Mouse (Mus musculus): Measurements from ENCODE around the gene Olfr750. TPM values are rescaled to one million over a fixed set of nuclear protein-coding genes. Genes with fewer than 3 reads are reported as not detected.

The Olfr750 gene
- polyA plus RNA-seq, 1 experiment from 2014 or later: 0.03 TPM

GRCm38 (mm10) chr14:51051941-51052340, 22.3 kb downstream of the Olfr750 start:
- Histone ChIP-seq H3K4me3 (replicated peaks) (no peak overlapping the region), H3K9me3 (no peaks in the 10 kb centered on the region), H3K4me2 (replicated peaks) (no peak overlapping the region), H3K27me3 (no peaks in the 10 kb centered on the region), H3K9ac (replicated peaks) (no peak overlapping the region), H3K4me1 (replicated peaks) (peaks cover 12% of the 10 kb centered on the region), H3K27ac (no peak overlapping the region), H3K36me3 (no peaks in the 10 kb centered on the region)
- 74% methylated on average over 5 of the region's 5 CpGs for WGBS
- no peak for ATAC-seq

GRCm38 (mm10) chr14:51050063-51050462, 24.2 kb downstream of the Olfr750 start, which contains the start of gene Rnase11:
Rnase11 (minus strand) TSS chr14:51050163.
- no peak for ATAC-seq
- Histone ChIP-seq H3K4me3 (replicated peaks) (no peak within 1 kb of the TSS), H3K27me3 (no peaks in the 10 kb centered on the region), H3K36me3 (no peaks in the 10 kb centered on the region), H3K9me3 (no peaks in the 10 kb centered on the region), H3K9ac (replicated peaks) (no peak within 1 kb of the TSS), H3K4me1 (replicated peaks) (peaks cover 12% of the 10 kb centered on the region), H3K4me2 (replicated peaks) (no peak within 1 kb of the TSS), H3K27ac (no peak within 1 kb of the TSS)
- WGBS: 87% methylated on average over 2 of the region's 2 CpGs

- no peaks in the 10 kb centered on the region for H3K9me3 ChIP-seq
- no peak overlapping the region for H3K4me3 ChIP-seq (replicated peaks)
- H3K4me2 ChIP-seq (replicated peaks): no peak overlapping the region
- no peaks in the 10 kb centered on the region for H3K36me3 ChIP-seq
- H3K27ac ChIP-seq: no peak overlapping the region
- H3K9ac ChIP-seq (replicated peaks): no peak overlapping the region
- no peak for ATAC-seq
- H3K4me1 ChIP-seq (replicated peaks): no peaks in the 10 kb centered on the region
- 75% methylated on average over 5 of the region's 5 CpGs for WGBS
- no peaks in the 10 kb centered on the region for H3K27me3 ChIP-seq
Observed at GRCm38 (mm10) chr14:51047846-51048245, 26.4 kb downstream of the Olfr750 start.

GRCm38 (mm10) chr14:51041769-51042168, 32.5 kb downstream of the Olfr750 start, which contains the start of gene Rnase9:
Rnase9 (minus strand) TSS chr14:51041869.
- WGBS: 62% methylated on average over 6 of the region's 6 CpGs
- Histone ChIP-seq H3K9ac (replicated peaks) (no peak within 1 kb of the TSS), H3K4me1 (replicated peaks) (no peaks in the 10 kb centered on the region), H3K27ac (no peak within 1 kb of the TSS), H3K27me3 (no peaks in the 10 kb centered on the region), H3K36me3 (no peaks in the 10 kb centered on the region), H3K9me3 (no peaks in the 10 kb centered on the region), H3K4me3 (replicated peaks) (no peak within 1 kb of the TSS), H3K4me2 (replicated peaks) (no peak within 1 kb of the TSS)
- no peak for ATAC-seq

- H3K9ac ChIP-seq (replicated peaks): no peak overlapping the region
- peaks cover 3% of the 10 kb centered on the region; the same call in 1 of the 2 replicates for H3K9me3 ChIP-seq
- H3K4me3 ChIP-seq (replicated peaks): no peak overlapping the region
- H3K27me3 ChIP-seq: no peaks in the 10 kb centered on the region
- H3K27ac ChIP-seq: no peak overlapping the region
- no peak for ATAC-seq
- 72% methylated on average over 4 of the region's 4 CpGs for WGBS
- H3K4me1 ChIP-seq (replicated peaks): no peaks in the 10 kb centered on the region
- no peak overlapping the region for H3K4me2 ChIP-seq (replicated peaks)
- no peaks in the 10 kb centered on the region for H3K36me3 ChIP-seq
Observed at GRCm38 (mm10) chr14:51036214-51036613, 38.0 kb downstream of the Olfr750 start.

- Histone ChIP-seq H3K9me3 (peaks cover 3% of the 10 kb centered on the region; the same call in 1 of the 2 replicates), H3K4me2 (replicated peaks) (no peak overlapping the region), H3K4me1 (replicated peaks) (no peaks in the 10 kb centered on the region), H3K27ac (no peak overlapping the region), H3K36me3 (no peaks in the 10 kb centered on the region), H3K4me3 (replicated peaks) (no peak overlapping the region), H3K9ac (replicated peaks) (no peak overlapping the region), H3K27me3 (no peaks in the 10 kb centered on the region)
- ATAC-seq: no peak
- WGBS: 36% methylated on average over 1 of the region's 1 CpGs
Observed at GRCm38 (mm10) chr14:51035206-51035605, 39.0 kb downstream of the Olfr750 start.

- no peak overlapping the region for H3K4me2 ChIP-seq (replicated peaks)
- ATAC-seq: 0 out of 2 replicates have a peak, but pooled peaks have one; percentile 27
- H3K9ac ChIP-seq (replicated peaks): no peak overlapping the region
- H3K4me1 ChIP-seq (replicated peaks): no peaks in the 10 kb centered on the region
- H3K4me3 ChIP-seq (replicated peaks): no peak overlapping the region
- H3K27ac ChIP-seq: no peak overlapping the region
- H3K27me3 ChIP-seq: no peaks in the 10 kb centered on the region
- H3K9me3 ChIP-seq: peaks cover 3% of the 10 kb centered on the region; the same call in 1 of the 2 replicates
- 73% methylated on average over 3 of the region's 3 CpGs for WGBS
- H3K36me3 ChIP-seq: no peaks in the 10 kb centered on the region
Observed at GRCm38 (mm10) chr14:51027387-51028155, 46.7 kb downstream of the Olfr750 start.

GRCm38 (mm10) chr14:51026391-51027133, 47.7 kb downstream of the Olfr750 start:
- H3K4me3 ChIP-seq (replicated peaks): no peak overlapping the region
- H3K27me3 ChIP-seq: no peaks in the 10 kb centered on the region
- H3K4me1 ChIP-seq (replicated peaks): no peaks in the 10 kb centered on the region
- H3K27ac ChIP-seq: no peak overlapping the region
- no peak overlapping the region for H3K9ac ChIP-seq (replicated peaks)
- ATAC-seq: peak; percentile 50
- no peak overlapping the region for H3K4me2 ChIP-seq (replicated peaks)
- no peaks in the 10 kb centered on the region for H3K36me3 ChIP-seq
- WGBS: 39% methylated on average over 5 of the region's 5 CpGs
- no peaks in the 10 kb centered on the region for H3K9me3 ChIP-seq

- Histone ChIP-seq H3K27ac (no peak overlapping the region), H3K27me3 (no peaks in the 10 kb centered on the region), H3K9me3 (no peaks in the 10 kb centered on the region), H3K4me3 (replicated peaks) (no peak overlapping the region), H3K9ac (replicated peaks) (no peak overlapping the region), H3K4me2 (replicated peaks) (no peak overlapping the region), H3K4me1 (replicated peaks) (no peaks in the 10 kb centered on the region), H3K36me3 (no peaks in the 10 kb centered on the region)
- ATAC-seq: no peak
- WGBS: 93% methylated on average over 1 of the region's 1 CpGs
Observed at GRCm38 (mm10) chr14:51024820-51025219, 49.4 kb downstream of the Olfr750 start.

GRCm38 (mm10) chr14:51023457-51023856, 50.8 kb downstream of the Olfr750 start:
- H3K36me3 ChIP-seq: no peaks in the 10 kb centered on the region
- H3K9me3 ChIP-seq: no peaks in the 10 kb centered on the region
- no peak overlapping the region for H3K9ac ChIP-seq (replicated peaks)
- H3K4me1 ChIP-seq (replicated peaks): no peaks in the 10 kb centered on the region
- WGBS: 85% methylated on average over 4 of the region's 4 CpGs
- H3K27ac ChIP-seq: no peak overlapping the region
- no peaks in the 10 kb centered on the region for H3K27me3 ChIP-seq
- H3K4me3 ChIP-seq (replicated peaks): no peak overlapping the region
- ATAC-seq: no peak
- no peak overlapping the region for H3K4me2 ChIP-seq (replicated peaks)

- H3K4me2 ChIP-seq (replicated peaks): no peak overlapping the region
- no peaks in the 10 kb centered on the region for H3K27me3 ChIP-seq
- no peak for ATAC-seq
- H3K27ac ChIP-seq: no peak overlapping the region
- H3K9me3 ChIP-seq: no peaks in the 10 kb centered on the region
- no peak overlapping the region for H3K9ac ChIP-seq (replicated peaks)
- H3K4me1 ChIP-seq (replicated peaks): no peaks in the 10 kb centered on the region
- H3K36me3 ChIP-seq: no peaks in the 10 kb centered on the region
- no peak overlapping the region for H3K4me3 ChIP-seq (replicated peaks)
- 84% methylated on average over 3 of the region's 3 CpGs for WGBS
Observed at GRCm38 (mm10) chr14:51017256-51017655, 57.0 kb downstream of the Olfr750 start.

All from midbrain, embryonic 13.5 days (tissue).